Mouse (Mus musculus) bone marrow macrophage, adult 2 months (primary cell): Measurements from ENCODE around the gene Mrpl4.

Experiments used
- CTCF ChIP-seq: IDR thresholded peaks from 2 replicates; pipeline ENCODE4 v1.5.1; 2012; ENCODE audit warnings: low read depth, mild to moderate bottlenecking, low read length, moderate library complexity
- POLR2A ChIP-seq: IDR thresholded peaks from 2 replicates; pipeline ENCODE4 v1.6.1; 2012; ENCODE audit warnings: mild to moderate bottlenecking, low read depth, low read length, borderline replicate concordance

DNA sequence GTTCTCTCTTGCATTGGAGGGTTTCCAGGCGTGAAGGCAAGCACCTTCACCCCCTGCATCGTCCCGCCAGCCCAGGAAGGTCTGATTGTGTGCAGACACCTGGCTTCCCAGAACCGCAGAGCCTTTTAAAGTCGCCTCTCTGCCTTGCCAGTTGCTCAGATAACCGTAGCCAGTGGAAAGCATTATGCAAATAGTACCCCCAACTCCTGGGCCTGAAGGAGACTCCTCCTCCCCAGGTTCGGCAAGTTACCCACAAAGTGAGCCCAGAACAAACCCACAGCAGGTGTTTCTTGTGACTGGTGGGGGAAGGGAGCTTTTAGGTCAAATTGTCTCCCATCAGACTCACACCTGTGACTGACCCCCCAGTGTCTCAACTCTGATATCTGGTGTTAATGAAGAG, 14.6 kb upstream of the Mrpl4 start:
- TF ChIP-seq CTCF (no peak), POLR2A (no peak)
